Mouse (Mus musculus) heart, postnatal 0 days (tissue): Measurements from ENCODE around the gene Slc4a5.

Experiments
- CTCF ChIP-seq: IDR thresholded peaks from 2 replicates; pipeline ENCODE4 v1.5.1; 2016; ENCODE audit warnings: antibody characterized with exemption, control low read depth, low read depth
- EP300 ChIP-seq: IDR thresholded peaks from 2 replicates; pipeline ENCODE4 v1.6.1; 2016; ENCODE audit warnings: antibody characterized with exemption, low read depth

GRCm38 (mm10) chr6:83325525-83326393 lies 106.1 kb downstream of the Slc4a5 start, which contains the start of the genes Mthfd2 and Mob1a:
- no peak for TF ChIP-seq CTCF
- peak; percentile 93; the same call in 1 of the 2 replicates for TF ChIP-seq EP300
